Mouse (Mus musculus): ENCODE data around the gene Klk1b24.
"Not testable (repeated sequence)": the region's sequence is repeated elsewhere in the genome, so short reads cannot be mapped to it uniquely, and the experiment has no call there.

The Klk1b24 gene

DNA sequence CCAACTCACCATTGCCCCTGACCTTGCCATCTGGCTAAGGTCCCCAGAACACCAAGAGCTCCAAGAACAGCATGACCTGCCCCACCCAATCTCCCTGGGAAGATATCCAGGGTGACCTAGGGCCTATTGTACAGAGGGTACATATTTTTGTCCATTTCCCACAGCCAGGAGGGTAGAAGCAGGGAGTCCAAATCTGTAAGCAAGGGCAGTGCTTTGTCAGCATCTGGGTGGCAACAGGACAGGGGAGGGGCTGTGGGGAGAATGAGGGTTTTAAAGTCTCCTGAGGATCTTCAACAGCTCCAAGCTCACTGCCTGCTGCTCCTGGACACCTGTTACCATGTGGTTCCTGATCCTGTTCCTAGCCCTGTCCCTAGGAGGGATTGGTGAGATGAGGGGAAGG lies at the start of gene Klk1b24:
Gene Klk1b24 (plus strand): TSS at position 301 of the 400 bp plus-strand sequence.
- not testable (repeated sequence) for DNase-seq (ENCODE audit: extremely low read depth, low read depth, low spot score)

DNA sequence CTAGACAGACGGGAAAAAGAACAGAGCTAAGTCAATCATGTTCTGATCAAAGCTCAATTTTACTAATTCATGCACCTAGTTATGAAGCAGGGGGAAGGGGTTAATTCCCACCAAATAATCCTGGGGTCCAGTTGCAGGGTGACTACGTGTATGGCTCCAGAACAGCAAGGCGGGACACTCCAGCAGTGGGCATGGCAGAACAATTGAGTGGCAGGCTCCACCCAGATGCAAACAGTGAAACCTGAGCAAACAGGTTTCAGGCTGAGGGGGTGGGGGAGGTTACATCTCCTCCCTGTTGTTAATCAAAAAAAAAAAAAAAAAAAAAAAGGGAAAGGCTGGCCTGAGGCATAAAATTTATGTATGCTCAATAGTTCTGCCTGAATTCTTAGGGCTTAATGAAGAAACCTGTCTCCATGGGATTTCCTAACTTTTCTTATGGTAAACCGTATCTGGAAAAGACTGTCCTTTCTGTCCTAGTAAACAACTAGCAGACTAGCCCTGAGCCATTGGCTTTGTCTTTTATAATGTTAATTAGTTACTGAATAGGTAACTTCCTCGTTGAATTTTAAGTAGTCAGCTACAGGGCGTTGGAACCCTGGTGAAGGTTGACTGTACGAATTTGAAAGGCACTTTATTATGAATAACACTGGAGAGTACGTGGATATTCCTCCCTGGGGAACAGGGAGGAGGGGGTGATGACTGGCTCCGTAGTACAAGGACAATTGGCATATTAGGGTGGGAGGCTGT lies 8.6 kb upstream of the Klk1b24 start:
- DNase-seq (ENCODE audit: extremely low read depth, low read depth, low spot score), result no peak

DNA sequence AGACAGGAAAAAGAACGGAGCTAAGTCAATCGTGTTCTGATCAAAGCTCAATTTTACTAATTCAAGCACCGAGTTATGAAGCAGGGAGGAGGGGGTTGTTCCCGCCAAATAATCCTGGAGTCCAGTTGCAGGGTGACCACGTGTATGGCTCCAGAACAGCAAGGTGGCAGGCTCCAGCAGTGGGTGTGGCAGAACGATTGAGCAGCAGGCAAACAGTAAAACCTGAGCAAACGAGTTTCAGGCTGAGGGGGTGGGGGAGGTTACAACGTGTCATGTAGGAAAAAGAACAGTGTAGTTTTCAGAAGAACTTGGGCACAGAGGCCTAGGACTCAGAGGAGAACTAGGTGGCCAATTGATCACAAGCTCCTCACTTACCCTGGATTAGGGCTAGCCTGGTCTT lies 1.5 kb upstream of the Klk1b24 start:
- DNase-seq (ENCODE audit: extremely low read depth, low read depth, low spot score), result not testable (repeated sequence)

DNA sequence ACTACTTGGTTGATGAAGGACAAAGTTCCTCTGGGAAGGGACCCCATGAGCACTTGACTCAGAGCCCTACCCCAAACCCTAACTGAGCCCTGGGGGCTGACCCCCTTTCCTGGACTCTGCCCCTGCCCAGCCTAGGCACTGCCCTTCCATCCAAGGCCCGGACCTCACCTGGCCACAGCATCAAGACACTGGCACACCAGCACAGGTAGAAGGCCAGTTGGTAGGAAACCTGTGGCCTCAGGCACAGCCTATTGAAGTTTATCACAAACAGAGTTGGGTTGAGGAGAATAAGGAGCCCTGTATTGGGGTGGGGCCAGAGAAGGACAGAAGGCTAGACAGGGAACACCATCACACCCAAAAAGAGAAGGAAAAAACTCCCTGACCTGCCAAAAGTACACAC lies 5.4 kb downstream of the Klk1b24 start:
- not testable (repeated sequence) for DNase-seq (ENCODE audit: extremely low read depth, low read depth, low spot score)

DNA sequence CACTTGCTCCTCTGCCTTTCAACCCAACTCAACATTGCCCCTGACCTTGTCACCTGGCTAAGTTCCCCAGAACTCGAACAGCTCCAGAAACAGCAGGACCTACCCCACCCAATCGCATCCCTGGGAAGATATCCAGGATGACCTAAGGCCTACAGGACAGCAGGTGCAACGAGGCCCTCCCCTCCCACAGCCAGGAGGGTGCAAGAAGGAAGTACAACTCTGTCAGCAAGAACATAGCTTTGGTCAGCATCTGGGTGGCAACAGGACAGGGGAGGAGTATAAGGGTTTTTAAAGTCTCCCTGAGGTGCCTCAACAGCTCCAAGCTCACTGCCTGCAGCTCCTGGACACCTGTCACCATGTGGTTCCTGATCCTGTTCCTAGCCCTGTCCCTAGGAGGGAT lies 9.9 kb downstream of the Klk1b24 start, which contains the start of gene Klk1b3:
Gene Klk1b3 (plus strand): TSS at position 301 of the 400 bp plus-strand sequence.
- no peak for DNase-seq (ENCODE audit: extremely low read depth, low read depth, low spot score)

DNA sequence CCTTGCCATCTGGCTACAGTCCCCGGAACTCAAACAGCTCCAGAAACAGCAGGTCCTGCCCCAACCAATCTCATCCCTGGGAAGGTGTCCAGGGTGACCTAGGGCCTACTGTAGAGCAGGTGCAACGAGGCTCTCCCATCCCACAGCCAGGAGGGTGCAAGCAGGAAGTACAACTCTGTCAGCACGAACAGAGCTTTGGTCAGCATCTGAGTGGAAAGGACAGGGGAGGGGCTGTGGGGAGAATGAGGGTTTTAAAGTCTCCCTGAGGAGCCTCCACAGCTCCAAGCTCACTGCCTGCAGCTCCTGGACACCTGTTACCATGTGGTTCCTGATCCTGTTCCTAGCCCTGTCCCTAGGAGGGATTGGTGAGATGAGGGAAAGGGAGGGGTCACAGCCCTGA lies 19.1 kb downstream of the Klk1b24 start, which contains the start of gene Klk1b4:
Gene Klk1b4 (plus strand): TSS at position 301 of the 400 bp plus-strand sequence.
- not testable (repeated sequence) for DNase-seq (ENCODE audit: extremely low read depth, low read depth, low spot score)

DNA sequence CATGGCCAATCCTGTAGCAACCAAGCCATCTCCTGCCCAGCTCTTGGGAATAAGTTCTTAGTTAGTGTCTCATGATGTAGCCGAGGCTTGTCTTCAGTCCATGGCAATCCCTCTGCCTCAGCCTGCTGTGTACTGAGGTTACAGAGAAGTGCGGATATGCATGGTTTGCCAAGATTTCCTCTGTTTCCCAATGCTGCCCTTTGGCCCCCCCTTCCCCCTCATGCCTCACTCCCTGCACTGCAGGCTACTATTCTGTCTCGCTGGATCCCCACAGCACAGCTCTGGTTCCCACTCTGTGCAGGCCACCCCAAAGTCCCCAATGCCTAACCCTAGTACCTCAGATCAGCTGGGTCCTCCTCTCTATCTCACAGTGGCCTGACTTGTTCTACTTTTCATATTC lies 20.3 kb downstream of the Klk1b24 start:
- DNase-seq (ENCODE audit: extremely low read depth, low read depth, low spot score), result no peak

DNA sequence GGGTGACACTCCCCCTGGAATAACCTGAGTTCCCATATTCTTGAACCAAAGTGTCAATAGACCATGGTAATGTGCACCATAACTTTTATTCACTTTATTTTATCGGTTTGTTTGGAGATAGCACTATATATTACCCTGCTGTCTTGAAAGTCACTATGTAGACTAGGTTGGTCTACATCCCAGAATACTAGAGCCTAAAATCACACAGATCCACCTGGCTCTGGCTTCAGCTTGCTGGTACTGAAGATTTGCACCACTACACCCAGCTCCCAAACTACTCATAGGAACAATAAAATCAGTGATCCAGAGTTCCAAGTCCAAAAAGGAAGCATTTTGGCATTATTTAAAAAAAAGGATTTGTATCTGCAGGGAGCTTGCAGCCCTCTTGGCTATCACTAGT lies 27.6 kb downstream of the Klk1b24 start, which contains the start of gene Klk1b5:
Gene Klk1b5 (plus strand): TSS at position 301 of the 400 bp plus-strand sequence.
- no peak for DNase-seq (ENCODE audit: extremely low read depth, low read depth, low spot score)

DNA sequence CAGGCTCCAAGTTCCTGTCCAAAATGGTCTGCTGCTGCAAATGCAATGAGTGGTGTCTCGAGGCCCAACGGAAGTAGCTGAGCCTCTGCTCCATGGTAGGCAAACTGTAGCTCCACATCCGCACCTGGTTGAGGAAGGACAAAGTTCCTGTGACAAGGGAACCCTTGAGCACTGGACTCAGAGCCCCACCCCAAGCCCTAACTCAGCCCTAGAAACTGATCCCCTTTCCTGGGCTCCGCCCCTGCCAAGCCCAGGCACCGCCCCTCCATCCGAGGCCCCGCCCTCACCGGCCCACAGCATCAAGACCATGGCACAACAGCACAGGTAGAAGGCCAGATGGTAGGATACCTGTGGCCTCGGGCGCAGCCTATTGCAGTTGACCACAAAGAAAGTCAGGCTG lies 33.6 kb downstream of the Klk1b24 start:
- not testable (repeated sequence) for DNase-seq (ENCODE audit: extremely low read depth, low read depth, low spot score)

DNA sequence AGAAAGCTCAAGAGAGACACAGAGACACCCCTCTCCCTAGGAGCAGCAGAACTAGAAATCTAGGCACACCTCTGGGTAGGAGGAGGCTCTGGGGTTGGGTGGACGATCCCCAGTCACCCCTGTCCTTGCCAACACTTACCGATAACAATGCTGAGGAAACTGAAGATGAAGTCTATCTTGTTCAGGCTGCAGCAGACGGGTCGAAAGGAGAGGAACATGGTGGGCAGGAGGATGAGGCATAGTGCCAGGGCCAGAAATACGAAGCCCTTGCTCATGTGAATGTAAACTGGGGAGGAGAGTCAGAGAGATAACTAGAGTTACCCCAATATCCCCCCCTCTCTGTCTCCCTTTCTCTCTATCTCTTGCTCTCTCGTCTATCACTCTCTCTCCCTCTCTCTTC lies 34.3 kb downstream of the Klk1b24 start:
- DNase-seq (ENCODE audit: extremely low read depth, low read depth, low spot score), result not testable (repeated sequence)

DNA sequence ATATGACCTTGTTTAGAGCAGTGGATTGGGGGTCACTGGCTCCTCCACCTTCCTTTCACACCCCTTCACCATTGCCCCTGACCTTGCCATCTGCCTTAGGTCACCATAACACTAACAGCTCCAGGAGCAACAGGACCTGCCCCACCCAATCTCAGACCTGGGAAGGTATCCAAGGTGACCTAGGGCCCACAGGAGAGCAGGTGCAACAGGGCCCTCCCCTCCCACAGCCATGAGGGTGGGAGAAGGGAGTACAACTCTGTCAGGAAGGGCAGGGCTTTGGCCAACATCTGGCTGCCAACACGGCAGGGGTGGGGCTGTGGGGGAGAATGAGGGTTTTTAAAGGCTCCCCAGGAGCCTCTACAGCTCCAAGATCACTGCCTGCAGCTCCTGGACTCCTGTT lies 37.0 kb downstream of the Klk1b24 start, which contains the start of gene Klk1:
Gene Klk1 (plus strand): TSS at position 285 of the 400 bp plus-strand sequence.
- DNase-seq (ENCODE audit: extremely low read depth, low read depth, low spot score), result no peak

DNA sequence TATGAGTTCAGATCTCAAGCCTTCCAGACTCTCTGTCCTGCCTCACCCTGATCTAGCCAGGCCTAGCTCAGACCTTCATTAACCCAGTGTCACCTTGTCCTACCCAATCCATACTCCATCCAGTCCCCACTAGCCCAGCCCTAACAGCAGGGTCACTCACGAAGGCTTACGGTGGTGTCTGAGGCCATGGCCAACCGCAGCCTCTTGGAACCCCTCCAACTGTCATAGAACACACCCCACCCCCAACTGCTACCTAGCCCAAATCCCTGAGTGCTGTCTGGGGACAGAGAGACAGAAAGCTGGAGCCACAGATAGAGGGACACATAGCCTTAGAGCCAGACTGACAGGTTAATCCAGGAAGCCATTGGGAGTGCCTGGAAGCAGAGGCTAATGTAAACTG lies 47.9 kb downstream of the Klk1b24 start, which contains the start of gene Gm36864:
Gene Gm36864 (plus strand): TSS at position 269 of the 400 bp plus-strand sequence.
- DNase-seq (ENCODE audit: extremely low read depth, low read depth, low spot score), result no peak

DNA sequence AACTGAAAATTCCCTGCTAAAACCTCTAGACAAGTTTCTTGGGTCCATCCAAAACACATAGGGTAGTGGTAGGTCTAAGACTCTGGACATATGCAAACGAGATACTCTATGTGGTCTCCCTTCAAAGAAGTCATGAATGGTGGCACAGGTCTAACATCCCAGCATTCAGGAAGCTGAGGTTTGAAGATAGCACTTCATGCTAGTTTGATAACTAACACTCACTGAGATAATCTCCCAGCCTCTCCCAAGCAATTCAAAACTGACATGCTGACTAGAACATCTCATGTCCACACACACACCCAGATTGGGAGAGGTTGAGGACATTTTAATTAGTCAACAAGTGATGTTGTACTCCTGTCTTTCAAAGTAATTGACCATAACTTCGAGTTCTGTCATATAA lies 51.9 kb downstream of the Klk1b24 start:
- DNase-seq (ENCODE audit: extremely low read depth, low read depth, low spot score), result no peak

DNA sequence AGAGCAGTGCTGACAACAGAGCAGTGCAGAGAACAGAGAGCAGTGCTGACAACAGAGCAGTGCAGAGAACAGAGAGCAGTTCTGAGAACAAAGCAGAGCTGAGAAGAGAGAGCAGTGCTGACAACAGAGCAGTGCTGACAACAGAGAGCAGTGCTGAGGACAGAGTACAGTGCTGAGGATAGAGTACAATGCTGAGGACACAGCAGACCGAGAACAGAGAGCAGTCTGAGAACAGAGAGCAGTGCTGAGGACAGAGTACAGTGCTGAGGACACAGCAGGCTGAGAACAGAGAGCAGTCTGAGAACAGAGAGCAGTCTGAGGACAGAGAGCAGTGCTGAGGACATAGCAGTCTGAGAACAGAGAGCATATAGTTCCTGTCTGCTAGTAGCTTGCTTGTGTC lies 52.7 kb downstream of the Klk1b24 start:
- no peak for DNase-seq (ENCODE audit: extremely low read depth, low read depth, low spot score)

DNA sequence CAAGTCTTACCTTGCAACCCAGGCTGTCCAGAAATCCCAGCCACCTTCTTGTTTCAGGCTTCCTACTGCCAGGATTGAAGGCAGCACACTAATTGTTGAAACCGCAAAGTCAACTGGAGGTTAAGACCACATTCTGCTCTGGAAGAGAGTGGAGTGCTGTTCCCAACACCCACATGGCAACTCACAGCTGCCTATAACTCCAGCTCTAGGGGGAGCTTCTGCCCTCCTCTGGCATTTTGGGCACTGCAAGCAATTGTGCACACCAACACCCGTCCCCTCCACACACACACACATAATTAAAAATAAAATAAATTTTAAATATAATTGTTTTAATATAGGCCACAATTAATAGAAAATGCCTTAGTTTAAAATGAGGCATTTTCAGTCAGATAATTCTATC lies 53.1 kb downstream of the Klk1b24 start:
- no peak for DNase-seq (ENCODE audit: extremely low read depth, low read depth, low spot score)
